Mouse (Mus musculus) naive thymus-derived CD4-positive, alpha-beta T cell, adult 2 months (primary cell): ENCODE data around the gene Sp9.

Source experiments
- DNase-seq: peaks from one replicate; pipeline ENCODE4 v3.0.0-alpha.2; 2011; ENCODE audit warnings: low read depth

The Sp9 gene

DNA sequence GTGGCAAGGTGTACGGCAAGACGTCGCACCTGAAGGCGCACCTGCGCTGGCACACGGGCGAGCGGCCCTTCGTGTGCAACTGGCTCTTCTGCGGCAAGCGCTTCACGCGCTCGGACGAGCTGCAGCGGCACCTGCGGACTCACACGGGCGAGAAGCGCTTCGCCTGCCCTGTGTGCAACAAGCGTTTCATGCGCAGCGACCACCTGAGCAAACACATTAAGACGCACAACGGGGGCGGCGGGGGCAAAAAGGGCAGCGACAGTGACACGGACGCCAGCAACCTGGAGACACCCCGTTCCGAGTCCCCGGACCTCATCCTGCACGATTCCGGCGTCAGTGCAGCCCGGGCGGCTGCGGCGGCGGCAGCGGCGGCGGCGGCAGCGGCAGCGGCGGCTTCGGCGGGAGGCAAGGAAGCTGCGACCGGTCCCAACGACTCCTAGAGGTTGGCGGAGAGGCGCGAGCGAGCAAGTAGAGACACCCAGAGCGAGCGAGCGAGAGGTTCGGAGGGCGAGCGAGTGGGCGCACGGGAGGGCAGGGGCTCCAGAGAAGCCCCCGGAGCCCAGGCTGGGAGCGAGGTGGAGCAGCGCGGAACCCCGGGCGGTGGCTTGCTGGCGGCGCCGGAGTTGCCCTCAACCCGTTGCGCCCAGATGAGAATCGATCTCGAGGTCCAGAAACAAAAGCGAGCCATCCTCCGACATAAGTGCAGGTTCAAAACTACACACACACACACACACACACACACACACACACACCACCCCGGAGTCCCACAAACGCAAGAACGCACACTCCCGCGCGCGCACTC lies 2.6 kb downstream of the Sp9 start:
- peak; percentile 64 for DNase-seq

DNA sequence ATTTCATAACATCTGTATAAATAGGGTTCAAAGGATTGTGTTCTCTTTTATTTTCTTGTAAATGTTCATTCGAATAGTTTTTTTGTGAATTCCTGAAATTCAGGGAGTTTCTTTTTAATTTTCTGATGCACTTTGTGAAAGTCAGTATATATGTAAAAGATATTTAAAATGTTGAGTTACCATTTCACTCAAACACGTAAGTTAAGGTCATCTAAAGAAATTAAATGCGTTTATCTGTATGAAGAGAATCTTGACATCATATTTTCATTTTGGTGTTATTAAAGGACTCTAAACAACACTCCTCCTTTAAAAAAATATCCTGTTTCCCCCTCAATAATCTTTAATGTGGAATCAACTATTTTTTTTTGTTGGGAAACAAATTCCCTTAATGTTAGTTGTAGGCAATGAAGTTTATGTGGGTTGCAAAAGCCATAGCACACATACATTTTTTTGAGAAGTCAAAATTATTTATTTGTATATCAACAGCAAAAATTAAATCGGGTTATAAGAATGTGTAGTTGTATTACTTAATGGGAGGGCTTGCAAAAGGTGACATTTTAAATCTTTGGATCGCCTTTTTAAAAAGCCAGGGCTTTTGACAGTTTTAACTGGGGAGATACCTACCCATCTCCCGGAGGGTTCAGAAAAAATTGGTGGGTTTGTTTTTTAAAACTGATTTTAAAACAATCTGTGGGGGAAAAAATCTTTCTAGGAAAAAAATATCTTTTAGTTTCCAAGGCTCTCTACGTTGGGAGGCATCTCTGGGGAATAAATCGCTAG lies 3.7 kb downstream of the Sp9 start:
- DNase-seq: peak; percentile 37

DNA sequence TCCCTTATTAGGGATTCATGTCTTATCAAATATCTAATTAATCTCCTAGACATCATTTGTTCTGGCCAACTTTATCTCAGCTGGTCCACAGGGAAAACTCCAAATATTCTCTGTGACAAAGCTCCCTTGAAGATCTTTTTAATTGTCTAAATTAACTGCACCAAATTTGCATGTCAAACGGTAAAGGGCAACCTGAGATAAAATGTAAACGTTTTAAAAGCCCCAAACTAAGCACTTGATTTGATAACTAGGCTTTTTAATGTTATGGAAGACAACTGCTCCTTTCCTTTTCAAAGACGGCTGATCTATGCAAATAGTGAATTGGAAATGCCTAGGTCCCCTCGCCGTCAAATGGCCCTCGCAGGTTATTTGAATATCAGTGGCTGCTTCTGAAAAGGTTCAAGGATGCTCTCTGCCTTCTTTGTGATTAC lies 4.4 kb downstream of the Sp9 start:
- DNase-seq: peak; percentile 39

DNA sequence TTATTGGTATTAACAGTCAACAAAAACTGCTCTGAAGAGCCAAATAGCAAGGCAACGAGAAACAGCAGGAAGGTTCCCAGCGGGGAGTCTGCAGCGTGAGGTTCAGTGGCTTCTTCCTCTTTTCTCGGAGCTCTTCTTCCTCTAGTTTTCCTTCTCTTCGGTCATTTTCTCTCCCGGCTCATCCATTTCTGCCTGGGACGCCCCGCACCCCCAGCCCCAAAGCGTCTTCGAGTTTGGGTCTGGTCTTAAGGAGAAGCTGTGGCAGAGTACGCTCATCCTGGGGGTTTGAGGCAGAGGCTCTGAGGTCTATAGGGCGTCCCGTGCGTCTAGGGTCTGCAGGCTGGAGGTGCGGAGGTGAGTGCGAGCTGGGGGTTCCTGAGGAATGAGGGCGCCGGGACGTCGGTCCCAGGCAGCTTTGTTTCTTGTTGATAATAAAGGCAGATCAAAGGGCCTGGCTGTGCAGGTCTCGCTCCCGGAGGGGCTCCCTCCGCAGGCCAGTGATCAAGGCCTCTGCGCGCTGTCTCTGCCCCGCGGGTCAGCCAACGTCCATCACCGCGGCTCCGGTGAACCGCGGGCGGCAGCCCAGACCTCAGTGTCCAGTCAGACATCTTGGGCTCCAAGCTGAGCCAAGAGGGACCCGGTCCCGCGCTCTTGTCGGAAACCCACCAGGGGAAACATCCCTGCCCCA lies 5.4 kb downstream of the Sp9 start:
- DNase-seq: peak; percentile 48

DNA sequence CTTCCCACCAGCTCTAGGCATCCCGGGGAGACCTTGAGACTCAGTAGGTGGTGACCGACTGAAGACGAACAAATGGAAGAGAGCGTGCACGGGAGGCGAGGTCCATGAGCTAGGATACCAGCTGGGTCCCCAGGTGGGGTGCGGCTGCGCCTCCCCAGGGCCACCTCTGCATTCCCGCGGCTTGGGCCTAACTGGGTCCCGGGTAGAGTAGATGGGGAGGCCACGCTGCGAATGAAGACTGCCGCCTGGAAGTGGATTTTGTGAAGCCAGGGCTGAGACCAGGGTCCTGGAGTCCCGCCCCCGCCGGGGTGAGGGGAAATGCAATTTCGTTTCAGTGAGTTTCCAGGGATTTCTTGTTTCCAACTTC lies 6.0 kb downstream of the Sp9 start:
- peak; percentile 37 for DNase-seq

DNA sequence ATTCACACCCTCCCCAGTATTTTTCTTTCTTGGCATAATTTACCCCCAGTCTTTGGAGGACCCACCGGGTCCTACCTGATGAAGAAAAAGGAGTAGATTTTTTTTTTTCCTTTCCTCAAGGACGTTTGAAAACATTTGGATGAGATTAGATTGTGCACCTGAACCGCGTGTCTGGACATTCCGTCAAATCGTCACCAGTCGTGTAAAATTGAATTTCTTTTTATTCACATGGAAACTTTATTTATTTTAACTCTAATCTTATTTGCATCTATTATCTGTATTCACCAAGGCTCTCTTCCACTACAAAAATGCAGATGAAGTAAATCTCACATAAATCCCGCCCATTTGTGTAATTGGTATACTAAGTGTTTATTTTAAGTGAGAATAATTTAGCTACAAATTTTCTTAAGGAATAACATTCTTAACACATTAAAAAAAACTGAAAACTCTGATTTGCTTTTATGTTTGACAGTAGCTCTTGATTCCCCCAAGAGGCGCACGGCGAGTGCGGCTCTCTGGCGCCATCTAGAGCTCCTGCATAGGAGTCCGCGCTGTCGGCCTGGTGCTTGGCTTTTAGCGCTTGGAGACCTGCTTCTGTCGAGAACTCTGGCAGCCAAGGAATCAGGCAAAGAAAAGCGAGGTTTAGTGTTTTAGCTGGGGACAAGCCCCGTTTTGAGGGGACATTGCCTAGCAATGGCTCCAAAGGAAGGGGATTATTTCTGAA lies 6.6 kb downstream of the Sp9 start:
- DNase-seq: peak; percentile 93

DNA sequence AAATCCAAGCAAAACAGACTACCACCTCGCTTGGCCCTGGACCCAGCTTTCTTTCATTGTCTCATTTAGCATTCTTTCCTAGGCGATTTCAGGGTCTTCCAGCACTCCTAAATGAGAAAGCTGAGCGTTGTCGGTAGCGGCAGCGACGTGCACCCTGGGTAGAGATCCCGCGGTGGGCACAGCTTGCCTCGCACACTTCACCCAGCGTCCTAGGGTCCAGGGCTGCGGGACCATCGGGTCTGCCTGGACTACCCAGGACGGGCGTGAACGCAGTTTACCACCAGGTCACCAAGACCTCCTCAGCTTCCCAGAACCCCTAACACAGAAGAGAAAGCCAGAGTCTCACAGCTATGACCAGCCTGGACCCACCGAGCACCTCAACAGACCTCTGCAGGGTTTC lies 7.1 kb downstream of the Sp9 start:
- no peak for DNase-seq

DNA sequence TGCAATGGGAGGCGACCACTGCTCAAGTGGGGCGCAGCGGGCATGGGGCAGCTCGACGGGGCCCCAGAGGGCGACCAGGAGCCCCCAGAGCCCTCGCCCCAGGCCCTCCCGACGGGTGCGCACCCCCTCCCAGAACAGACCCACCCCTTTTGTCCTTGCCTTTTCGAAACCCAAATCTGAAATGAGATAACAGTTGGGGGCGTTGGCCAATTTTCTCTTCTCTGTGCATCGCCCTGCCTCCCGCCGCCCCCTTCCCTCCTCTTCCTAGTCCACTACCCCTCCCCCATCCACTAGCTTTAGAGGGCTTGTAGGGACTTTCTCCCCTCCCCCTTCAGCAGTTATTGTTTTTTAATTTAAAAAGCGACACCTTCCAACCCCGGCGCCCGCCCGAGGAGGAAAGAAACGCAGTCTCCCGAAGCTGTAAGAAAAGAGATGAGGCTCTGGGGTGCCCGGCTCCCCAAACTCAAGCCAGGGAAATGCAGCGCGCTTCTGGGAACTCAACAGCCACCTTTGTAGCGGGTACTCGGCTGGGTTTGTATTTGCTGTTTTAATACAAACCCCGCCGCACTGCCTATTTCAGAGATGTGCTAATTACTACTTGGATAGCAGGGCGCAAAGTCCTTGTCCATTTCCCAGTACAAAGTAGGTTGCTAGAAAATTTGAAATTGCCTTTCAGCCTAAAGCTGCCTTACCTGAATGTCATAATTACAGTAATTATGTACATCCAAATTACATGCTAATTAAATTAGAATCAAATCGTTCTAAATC lies 7.7 kb downstream of the Sp9 start:
- peak; percentile 21 for DNase-seq

DNA sequence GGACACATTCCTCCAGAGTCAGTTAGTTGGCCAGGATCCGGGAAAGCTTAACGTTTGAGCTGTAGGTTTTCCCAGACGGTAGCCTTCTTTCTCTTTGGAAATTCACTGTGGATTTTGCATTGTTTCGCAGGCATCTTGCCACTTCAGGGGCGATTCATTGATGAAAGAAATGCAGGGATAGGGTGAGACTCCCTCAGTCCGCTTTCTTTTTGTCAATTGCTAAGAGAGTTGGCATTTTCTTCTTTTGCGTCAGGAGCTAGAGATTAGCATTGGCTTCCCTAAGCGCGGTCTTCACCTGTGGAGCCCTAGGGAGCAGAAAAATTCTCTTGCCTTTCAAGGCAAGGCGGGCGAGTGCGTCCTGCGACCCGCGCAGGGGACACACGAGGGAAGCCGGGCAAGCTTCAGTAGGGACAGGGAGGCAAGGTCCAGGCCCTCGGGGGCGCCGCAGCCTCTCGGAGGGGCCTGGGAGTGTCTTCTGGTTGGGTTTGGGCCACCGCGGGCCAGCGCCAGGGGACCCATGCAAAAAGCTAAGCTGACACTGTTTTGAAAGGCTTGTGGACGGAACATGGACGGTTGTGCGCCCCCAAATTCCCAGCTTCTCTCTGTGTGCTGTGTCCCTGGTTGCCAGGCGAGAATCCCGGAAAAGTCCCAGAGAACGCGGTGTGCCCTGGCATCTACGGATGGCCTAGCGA lies 8.8 kb downstream of the Sp9 start:
- DNase-seq: peak; percentile 36

DNA sequence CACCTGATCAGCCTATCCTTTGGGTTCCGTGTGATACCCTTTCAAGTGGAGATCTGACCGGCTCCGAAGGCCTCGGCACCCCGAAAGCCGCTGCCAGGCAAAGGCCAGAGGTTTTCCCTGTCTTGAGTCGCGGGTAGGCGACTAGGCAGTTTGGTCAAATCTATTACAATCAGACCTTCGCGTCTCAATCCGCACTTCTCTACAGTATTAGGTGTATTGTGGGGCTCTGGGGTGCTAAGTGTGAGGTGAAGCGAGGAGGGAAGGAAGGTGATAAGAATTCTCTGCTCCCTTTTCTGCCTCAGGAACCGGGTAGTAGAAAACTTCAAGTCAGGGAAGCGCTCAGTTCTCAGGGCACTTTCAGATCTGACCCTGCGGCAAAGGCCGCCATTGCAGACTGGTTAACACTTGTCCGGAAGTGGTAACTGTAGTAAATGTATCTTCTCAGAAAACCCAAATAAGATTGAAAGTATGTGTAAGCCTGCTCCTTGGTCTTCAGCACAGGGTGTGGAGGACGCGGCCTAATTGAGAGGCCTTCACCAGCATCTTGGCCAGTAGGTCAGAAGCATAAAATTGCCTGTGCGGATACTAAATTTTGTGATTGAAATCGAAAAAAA lies 9.4 kb downstream of the Sp9 start:
- peak; percentile 44 for DNase-seq

DNA sequence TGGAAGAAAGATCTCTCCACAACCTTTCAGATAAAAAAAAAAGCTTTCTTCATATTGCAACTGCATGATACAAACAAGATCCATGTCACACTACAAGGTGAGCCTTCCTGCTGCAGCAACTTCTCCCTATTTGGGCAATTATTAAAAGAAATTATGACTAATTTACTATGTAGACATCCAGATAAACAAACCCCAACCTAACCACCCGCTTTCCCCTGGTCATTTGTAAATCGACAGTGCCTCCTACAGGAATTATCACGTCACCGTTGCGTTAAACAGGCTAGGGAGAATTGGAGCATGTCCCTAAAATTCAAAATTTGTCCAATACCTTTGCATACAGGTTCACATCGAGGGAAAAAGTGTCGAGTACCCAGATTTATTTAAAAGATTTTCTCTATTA lies 10.0 kb downstream of the Sp9 start:
- no peak for DNase-seq

DNA sequence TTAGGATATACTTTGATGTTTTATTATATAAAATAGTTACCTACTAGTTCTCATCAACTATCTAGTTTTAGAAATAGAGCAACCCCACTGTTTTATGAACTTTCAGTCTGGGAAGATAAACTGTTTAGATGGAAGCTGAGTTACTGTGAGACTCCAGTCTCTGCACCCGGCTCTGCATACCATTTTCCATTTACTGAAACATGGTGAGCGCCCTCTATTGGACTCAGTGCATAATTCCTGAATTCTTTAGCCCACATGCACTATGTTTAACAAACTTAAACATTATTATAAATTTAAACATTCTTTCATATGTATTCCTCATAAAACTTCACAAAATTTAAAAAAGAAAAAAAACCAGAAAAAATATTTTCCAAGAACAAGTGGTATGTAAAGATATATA lies 13.9 kb downstream of the Sp9 start:
- peak; percentile 53 for DNase-seq

DNA sequence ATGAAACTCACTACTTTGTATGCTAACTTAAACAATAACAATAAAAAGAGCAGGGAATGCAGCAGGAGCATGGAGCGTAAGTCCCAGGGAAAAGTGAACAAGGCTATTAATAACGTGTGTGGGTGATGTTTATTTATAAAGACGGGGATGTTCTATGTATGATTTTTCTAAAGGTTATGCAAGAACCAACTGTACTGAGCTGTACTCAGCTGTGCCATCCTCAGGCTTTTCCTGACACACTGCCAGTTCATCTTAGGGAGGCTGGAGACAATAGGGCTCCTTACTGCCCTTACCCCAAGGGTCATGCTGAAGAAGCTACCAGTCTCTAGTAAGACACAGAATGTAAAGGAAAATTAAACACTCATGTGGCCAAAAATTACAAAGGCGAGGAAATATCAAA lies 19.4 kb downstream of the Sp9 start:
- no peak for DNase-seq

DNA sequence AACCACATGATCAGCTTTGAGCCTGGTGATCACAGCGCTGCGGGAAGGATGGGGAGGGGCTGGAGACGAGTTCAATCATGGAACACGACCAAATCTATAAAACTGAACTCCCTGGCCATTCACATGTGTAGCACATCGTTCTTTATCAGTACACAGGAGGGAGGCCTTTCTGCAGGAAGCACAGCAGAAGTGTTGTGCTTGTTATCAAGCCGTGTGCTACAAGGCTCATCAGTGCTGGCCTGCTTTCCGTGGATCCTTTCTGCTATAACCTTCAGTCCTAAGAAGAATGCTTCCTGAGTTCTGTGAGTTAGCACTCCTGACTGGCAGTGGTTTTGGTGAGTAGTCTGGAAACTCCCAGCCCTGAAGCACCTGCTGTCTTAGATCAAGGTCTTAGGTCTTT lies 23.3 kb downstream of the Sp9 start:
- no peak for DNase-seq

DNA sequence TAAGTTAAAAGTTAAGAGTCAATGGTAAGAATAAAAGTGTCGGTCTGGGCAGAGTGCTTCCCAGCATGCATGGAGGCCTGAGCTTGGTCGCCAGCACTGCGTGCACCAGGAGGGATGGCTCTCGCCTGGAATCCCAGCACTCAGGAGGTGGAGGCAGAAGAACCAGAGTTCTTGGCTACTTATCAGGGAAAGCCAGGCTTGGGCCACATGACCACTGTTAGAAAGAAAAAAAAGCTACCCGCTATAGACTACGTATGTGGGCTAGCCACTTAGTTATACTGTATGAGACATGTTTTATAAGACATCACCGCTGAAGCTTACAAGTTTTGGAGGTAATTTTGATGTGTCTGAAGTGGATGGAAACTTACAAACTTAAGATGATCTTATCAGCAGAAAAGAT lies 26.4 kb downstream of the Sp9 start:
- no peak for DNase-seq

DNA sequence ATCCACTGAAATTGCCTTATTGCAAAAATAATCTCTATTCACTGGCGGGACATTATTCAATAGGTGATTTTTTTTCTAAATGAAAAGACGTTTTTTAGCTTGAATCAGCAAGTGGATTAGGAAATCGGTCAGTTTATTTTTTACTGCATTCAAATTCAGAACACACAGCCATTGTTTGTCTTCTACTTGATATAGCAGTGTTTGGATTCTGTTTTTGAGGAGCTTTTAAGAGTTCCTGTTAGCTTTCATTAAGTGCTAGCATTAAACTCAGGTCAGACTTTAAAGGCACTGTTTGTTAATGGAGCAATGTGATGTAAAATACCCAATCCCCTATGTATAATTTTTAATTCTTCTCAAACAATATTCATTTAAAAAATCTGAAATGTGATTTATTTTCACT lies 27.1 kb downstream of the Sp9 start:
- DNase-seq: no peak

DNA sequence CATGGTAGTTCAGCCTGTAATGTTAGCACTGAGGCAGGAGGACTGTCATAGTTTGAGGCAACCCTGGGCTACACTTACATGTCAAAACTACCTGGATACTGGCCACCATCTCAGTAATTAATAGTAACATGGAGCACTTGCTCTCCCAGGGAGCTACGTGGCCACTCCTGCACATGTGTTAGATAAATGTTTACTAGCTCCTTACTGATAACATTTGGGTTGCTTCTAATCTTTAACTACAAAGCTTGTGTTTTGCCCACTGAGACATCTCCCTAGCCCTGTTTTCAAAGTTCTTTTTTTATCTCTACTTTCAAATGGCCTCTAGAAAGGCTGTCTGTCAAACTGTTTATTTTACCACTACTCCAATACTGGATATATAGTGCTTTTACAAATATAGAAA lies 30.3 kb downstream of the Sp9 start:
- no peak for DNase-seq

DNA sequence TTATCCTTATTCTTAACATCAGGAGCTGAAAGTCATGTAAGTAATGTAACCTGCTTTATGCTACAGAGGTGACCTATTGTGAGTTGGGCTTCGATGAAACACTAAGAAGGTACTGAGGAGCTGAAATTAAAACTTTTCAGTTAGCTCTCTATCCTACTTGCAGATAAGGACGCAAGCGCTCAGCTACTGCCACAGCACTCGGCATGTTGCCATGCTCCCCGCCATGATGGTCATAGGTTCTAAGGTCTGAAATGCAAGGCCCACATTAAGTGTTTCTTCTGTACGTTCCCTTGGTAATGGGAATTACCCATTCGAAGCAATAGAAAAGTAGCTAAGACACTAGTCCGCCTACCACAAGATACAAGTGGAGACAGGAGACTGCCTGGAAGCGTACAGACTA lies 31.0 kb downstream of the Sp9 start:
- DNase-seq: no peak

DNA sequence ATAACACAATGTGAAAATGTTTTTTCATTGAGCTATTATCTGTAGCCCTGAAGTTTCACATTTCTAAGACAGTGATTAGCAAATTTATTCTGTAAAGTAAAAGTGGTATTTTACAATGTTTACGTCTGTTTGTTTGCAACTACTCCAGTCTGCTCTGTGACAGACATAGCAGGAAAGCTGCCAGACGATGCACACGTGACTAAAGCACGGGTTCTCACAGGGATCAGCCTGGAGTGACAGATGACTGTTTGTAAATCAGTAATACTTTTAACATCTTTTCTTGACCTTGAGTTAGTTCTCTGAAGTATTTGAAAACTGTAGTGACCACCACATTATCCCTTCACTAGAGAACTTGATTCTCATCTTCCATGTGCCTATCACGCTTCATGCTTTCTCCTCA lies 32.8 kb downstream of the Sp9 start:
- DNase-seq: no peak

DNA sequence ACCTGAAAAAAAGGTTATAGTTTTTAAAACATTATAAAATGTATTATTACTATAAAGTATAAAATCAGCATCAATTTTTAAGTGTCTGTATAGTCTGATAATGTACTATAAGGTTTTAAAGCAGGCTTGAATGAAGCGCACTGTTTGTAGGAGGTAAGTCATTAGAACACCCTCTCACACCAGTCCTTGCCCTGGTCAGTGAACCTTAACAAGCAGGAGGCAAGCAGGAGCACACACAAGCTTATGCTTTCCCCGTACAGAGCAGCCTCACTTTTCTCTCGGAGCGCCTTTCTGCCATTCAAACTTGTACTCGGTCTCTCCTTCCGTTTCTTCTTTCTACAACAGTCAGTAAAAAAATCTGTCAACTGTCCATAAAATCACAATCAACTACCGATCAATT lies 34.3 kb downstream of the Sp9 start:
- no peak for DNase-seq
